Mouse (Mus musculus) layer of hippocampus, postnatal 25 days (tissue): ENCODE data around the gene Lrrc4c. TPM values are rescaled to one million over a fixed set of nuclear protein-coding genes. Genes with fewer than 3 reads are reported as not detected.

Experiments
- DNase-seq, 2 experiments: peaks; one replicate each; pipeline ENCODE4 v3.0.0; 2022; ENCODE audit warnings: mixed read lengths in 2 of 2, low spot score in 1 of 2; ENCODE audit errors: extremely low spot score in 1 of 2
- total RNA-seq, 2 experiments: library from RNA; stranded (reverse); gene quantifications; 2 replicates each; pipeline ENCODE4 v1.2.3; 2021

Lrrc4c gene
- total RNA-seq, 2 experiments from 2014 or later = 64.5 to 69.3 TPM

DNA sequence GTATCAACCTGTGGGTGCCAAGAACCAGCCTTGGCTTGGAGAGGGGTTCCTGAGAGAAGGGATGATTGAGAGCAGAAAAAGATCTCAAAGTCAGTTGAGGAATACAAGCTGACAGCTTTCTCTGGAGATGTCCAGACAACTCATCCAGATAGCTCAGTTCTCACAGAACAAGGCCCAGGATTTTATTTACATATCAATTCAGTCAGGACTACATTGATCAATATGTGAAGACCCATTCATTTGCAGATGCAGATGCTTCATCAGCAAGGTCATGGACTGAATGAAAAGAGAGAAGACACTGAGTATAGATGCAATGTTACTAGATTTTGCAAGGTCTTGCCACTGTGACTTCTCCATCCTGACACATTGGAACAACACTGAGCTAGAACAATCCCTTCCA is 457.4 kb downstream of the Lrrc4c start:
- DNase-seq = no peak

DNA sequence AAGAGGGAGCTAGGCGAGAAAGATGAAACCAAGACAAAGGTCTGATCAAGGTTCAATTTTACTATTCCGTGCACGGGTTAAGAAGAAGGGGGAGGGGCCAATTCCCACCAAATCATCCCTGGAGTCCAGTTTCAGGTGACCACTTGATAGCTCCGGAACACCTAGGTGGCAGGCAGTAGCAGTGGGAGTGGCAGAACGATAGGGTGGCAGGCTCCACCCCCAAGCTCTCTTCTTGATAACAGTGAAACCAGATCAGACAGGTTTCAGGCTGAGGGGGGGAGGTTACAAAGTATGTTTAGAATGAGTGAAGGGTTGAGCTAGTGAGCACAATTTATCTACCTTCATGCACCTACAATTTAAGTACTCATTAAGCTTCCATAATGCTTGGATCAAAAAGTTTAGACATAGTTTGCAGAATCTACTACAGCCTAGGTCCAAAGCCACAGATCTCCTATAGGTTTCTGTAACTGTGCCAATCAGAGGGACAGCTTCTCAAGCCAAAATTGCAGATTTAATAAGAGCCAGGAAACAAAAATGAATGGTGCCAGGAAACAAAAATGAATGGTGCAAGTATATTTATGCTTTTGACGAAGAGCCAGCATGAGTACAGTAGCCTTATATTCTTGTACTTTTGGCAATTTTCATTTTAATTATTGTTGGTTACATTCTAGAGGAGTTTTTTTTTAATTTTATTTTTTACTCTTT is 478.9 kb downstream of the Lrrc4c start:
- no peak for DNase-seq

DNA sequence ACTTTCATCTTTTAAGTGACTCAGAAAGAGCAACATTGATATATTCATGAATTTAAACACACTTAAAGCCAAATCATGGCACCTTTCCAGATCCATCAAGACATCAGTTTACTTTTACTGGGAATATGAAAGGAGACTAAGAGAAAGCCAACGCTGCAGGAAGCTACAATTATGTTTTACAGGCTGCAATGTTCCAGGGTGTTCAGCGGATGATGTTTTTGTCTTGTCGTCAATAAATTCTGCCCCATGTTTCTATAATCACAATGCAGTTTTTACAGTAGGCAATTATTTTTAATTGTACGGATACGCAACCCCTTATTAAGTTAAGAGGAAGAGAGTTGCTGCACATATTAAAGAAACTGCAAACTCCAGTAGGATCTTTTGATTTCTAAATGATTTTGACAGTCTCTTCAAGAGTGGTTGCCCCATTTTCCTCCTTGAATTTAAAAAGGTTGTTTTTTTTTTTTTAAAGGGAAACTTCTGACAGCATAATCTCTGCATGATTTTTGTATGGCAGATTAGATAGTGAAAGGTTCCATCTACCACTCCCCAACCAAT is 532.9 kb downstream of the Lrrc4c start:
- no peak for DNase-seq

DNA sequence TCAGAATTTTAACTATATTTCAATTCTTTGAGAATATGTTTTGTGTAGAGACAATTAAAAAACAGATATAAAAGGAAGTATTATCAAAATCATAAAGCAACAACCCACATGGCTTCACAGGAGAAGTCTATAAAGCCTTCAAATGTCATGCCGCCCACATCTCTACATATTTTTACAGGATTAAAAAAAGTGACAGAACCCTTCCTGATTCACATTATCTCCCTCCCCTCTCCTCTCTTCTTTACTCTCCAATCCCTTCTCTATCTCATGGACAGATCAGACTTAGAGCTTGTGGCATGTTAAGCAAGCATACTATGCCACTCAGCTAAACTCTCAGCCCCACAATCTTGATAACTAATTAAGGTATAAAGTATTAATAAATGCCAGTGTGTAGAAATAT is 535.8 kb downstream of the Lrrc4c start:
- DNase-seq = no peak

DNA sequence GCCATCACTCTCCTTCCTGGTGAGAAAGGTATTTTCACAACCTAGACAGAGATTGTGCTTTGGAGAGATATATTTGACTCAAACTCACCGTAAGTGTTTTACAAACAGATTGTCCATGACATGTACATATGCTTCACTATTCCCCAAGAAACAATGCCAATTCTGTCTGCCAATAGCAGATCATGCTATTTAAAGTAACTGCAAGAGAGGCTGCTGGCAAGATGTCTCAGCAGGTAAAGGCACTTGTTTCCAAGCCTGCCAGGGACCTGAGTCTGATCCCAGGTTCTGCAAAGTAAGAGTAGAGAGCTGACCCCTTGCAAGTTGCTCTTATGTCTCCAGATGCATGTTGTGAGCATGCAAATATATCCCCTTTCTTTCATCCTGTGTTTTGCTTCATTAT is 558.1 kb downstream of the Lrrc4c start:
- no peak for DNase-seq

DNA sequence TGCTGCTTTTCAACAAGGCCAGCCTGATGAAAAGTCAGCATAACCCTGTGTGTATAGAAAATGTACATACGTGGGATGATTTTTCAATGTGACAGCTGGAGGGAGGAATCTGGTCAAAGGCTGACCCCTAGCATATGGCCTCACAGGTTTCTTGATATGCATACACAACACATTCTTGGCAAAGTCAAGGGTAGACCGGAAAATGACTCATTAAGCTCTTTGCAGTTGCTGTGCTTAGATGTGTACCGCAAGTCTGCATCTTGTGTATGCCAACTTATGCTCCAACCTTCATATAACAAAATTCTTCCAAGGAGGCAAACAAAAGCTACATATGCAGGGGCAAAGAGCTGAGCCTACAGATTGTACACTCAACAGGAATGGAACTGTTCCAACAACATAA is 631.6 kb downstream of the Lrrc4c start:
- DNase-seq = no peak

DNA sequence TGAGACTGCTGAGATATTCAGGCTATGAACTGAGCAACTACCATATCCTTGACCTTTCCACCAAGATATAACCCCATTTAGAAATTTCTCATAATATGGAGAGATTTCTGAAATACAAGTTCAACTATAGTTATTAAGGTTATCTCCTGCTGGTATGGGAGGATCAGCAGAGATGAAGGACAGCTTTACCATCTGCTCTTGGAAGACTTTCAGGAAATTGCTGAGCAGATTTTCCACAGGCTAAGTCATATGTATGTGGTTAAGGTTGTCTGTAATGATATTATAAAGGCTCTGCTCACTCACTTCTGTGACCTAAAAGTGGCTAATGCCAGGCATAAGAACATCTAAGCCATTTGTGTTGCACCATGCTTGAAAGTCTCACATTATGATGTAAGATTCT is 681.6 kb downstream of the Lrrc4c start:
- DNase-seq = no peak

DNA sequence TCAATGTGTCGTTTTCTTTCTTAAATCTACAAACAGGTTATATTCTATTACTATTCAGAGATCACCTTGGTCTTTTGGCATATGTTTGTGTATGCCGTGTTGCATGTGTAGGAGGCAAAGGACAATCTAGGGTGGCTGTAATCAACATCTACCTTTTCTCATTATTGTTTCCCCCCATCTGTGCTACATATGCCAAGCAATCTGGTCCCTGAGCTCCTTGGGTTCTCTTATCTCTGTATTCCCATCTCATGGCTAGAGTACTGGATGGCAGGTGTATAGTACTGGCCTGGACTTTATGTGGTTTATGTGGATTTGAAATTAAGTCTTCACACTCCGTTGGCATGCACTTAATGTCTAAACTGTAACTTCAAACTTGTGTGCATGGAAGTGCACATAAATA is 700.4 kb downstream of the Lrrc4c start:
- DNase-seq = no peak

DNA sequence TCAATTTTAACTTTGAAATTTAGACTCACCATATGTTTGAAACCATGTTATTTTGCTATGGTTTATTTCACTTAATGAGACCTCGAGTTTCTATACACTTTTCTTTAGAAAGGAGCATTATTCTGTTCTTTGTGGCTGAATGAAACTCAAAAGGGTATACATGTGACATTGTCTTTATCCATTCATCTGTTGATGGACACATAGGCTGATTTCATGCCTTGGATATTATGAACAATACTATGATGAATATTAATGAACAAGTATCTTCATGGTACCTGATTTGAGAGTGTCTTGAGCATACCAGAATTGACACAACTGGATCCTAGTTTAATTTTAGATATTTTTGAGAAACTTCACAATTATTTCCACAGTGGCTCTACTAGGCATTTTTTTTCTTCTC is 709.0 kb downstream of the Lrrc4c start:
- no peak for DNase-seq

DNA sequence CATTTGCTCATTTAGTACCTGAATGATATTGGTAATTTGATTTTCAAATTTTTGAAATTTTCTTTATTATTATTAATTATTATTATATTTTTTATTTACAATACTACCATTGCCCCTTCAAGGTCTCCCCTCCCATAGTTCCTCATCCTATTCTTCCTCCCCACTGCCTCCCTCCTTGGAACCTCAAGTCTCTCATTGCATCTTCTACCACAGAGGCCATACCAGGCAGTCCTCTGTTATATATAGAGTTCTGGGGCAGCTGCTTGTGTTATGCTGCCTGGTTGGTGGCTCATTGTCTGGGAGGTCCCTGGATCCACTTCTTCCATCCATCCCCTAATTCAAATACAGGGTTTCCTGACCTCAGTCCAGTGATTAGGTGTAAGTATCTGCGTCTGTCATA is 709.6 kb downstream of the Lrrc4c start:
- no peak for DNase-seq

DNA sequence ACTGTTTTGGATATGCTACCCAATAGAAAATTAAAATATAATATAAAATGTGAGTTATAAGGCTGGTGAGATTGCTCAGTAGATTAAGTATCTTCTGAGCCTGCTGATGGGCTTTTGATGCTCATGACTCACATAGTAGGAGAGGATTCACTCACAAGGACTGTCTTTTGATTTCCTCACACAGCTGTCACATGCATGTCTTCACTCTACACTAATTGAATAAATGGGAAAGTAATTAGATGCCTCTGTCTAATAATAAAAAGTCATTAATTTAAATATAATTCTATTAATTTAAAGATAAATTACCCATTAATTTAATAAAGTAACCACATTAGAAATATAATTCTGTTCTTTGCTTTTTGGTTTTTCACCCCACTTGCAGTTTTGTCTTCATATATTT is 718.4 kb downstream of the Lrrc4c start:
- DNase-seq = no peak

DNA sequence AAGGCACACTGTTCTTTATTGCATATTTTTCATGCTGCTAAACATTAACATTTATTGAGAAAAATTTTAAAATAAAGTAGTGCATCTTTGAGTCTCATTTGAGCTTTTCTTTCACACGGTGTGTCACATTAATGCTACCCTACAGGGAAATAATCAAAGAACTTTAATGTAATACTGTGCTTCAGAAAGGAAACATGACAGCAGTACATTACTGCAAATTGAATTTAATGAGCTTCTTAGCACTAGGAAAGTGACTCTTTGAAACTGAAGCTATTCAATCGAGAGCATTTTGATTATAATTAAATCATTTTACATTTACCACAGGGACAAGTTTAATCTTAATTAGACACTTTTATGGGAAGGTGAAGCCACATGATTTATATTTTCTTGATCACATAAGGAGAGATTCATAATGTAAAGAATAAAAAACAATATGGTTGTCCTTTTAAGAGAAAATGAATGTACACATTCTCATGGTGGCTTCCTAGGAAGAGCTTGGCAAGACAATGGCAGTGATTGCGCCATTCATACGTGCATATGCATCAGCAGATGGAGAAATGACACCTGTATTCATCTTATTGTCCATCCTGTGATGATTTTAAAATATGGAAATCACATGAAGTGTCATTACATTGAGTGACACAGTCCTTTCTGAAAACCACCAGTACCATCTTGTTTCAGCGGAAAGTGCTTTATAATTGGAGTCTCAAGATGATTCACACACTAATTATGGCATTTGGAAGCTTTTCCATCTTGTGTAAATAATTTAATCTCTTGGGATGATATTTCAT is 719.2 kb downstream of the Lrrc4c start:
- no peak for DNase-seq

DNA sequence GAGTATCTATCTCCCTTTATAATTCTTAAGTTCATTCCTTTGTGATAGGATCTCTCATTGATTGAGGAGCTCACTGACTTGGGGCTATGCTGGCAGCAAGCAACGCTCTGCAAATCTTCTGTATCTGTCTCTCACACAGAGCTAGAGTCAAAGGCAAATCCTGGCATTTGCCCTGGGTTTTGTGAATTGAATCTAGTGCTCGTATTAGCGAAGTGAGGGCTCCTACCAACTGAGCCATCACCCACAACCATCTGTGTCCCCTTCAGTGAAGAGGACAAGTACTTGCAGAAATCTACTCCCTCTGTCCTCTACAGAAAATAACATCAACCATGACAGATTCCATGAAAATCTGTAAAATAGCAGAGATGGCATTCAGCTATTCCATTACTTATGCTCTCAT is 726.0 kb downstream of the Lrrc4c start:
- DNase-seq = no peak

DNA sequence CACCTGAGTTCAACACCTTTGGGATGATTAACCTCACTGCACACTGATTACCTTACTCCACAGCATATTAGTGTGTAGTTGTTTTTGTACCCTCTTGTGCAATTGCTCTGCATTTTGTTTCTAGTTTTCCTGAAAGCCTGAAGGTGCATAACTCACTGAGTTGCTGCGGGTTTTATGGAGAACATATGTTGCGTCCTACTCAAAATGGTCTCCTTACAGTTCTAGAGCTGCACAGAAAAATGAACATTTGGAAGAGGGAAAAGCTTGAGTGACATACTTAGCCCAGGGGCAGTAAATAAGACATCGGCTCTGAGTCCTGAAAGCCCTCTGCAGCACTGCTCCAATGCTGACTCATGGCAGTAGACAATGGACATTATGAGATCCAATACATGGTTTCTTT is 727.7 kb downstream of the Lrrc4c start:
- DNase-seq = no peak

DNA sequence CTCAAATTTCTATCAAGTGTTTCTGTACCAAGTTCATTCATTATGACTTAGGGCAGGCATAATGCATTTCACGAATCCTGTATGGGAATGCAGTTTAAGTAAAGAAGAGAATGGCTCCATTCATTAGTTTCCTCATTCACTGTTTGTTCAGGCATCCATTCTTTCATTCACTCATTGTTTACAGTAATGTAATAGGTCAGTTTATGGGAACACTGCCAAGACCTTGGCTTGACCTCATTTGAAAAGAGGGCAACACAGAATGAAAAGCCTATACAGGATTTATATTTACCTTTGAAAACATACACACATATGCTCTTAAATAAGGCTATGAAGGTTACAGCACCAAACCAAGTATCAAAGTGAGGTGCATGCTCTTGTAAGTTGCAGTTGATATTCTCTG is 762.2 kb downstream of the Lrrc4c start:
- no peak for DNase-seq

DNA sequence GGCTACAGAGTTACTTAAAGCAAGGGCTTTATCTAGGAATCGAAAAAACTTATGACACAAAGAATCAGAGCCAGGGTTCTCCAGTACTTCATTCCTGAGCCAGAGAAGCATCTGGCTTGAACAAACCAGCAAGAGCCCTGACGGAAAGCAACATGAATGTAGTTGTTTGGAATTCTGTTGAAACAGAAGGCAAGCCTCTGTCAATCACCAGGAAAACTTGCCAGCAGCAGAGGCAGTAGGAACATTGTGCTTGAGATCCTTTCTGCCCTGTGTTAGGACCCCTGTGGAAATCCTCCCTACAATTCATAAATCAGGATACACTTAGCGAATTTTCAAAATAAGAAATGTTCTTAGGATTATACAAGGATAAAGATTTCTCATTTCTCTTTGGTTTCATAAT is 780.0 kb downstream of the Lrrc4c start:
- no peak for DNase-seq

DNA sequence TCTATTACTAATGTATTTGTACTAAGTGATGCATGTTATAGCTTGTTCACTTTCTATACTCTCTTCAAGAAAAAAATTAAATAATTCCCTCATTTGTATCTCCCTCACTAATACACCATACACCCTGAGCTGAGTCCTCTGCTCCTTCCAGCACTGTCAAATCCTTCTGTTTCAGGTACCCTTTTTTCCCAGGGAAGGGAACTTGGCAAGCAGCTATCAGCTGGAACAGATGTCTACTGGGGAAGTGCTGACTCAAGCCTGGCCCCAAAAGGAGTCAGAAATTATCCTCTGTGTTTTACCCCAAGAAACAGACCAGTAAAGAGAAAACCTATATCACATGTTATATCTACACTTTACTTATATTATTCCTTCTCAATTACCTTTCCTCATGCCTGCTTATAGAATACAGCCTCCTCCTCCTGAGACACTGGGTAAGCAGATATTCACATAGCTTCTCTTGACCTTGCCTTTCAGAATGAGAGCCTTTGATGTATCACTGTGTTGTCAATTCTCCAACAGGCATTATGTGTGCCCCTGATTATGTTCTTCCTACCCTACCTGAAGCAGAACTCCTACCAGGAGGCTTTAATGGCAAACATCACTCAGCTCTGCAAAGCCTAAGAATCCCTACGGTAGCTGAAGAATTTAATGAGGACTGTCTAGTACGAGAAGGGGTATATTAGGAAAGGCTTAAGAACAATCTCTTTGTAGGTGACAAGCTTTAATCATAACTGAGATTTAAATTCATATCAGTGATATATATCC is 785.6 kb downstream of the Lrrc4c start:
- no peak for DNase-seq

DNA sequence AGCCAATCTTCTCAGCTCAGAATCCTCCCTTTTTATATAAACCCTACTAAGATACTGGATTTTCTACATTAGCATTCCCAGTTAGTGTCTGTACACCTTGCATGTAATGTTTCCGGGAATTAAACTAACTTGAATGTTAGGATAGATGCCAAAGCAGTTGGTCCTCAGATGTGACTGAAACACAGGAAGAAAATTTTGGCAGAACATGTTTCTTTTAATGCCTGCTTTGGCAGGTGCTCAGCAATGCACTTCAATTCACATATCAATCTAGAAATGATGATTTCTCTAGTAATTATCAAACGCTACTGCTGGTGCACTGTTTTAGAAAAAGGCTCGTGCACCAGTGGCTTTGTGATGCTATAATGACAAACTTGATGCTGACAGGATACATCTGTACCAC is 806.3 kb downstream of the Lrrc4c start:
- no peak for DNase-seq

DNA sequence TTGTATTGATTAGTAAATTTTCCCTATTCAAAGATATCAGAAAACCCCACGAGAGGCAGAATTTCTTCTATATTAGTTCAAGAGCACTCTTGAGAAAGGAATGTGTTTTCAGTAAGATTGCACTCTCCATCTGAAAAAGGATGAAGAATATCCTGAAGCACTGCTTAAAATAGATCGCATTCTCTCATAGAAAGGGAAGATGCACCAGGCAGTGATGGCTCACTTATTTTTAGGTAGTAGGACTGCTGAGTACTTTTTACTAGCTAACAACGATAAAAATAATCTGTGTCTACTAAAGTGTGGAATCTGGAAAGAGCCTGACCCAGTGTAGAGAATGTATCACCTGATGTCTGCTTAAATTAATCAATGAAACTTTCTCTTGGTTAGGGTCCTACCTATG is 820.5 kb downstream of the Lrrc4c start:
- no peak for DNase-seq

DNA sequence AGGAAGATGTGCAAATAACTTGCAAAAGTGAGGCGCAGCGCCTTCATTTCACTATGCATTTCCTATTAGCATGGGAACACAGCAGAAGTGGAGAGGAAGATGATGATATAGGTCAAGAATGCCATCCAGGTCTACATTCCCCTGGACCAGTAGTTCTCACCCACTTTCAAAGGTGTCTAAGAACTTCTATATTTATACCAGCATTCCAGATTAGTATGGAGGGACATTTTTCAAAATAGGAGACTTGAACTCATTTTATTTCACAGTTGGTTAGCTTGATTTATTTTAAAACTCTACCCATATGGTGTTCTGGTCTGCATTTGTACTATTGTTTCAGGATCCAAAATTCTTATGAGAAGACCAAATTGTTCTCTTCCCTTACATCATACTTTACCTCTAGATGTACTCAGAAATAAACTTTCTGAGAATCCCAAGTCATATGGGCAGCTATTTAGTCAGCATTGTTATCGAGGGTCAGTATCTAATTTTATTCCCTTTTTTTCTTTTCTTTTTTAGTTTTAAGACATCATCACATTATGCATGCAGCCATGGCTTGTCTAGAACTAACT is 833.7 kb downstream of the Lrrc4c start:
- DNase-seq = no peak

DNA sequence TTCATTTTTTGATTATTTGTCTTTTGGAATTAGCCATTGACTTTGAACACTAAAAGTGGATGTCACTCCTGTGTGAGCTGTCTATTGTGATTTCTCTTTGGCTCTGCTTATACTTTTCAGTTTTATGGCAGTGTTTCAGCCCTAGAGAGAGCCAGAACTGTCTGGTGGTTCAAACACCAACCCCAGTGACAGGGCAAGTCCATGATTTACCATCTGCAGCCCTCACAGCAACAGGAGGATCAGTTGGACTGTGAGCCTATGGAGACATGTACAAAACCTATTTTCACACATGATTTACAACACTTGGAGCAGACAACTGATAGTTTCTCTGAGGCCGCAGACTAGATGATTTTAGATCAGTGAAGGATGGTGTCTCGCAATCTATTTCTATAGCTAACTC is 847.8 kb downstream of the Lrrc4c start:
- DNase-seq = no peak
